Mouse (Mus musculus) mouse trophoblast stem cell (cell line): Measurements from ENCODE around the gene Smco3.
"Not testable (repeated sequence)": the region's sequence is repeated elsewhere in the genome, so short reads cannot be mapped to it uniquely, and the experiment has no call there.

Experiments
- in situ Hi-C, 2 experiments: fragments of 300-500 bp; cut with MseI, MboI; formaldehyde crosslinking; loops; 2 replicates in 1 of 2; 3 replicates in 1 of 2; pipeline ENCODE4 v1.15.1; 2025

Gene Smco3

GRCm38 (mm10) chr6:136805409-136805775, 29.9 kb downstream of the Smco3 start:
- in situ Hi-C loops = no loop called here

DNA sequence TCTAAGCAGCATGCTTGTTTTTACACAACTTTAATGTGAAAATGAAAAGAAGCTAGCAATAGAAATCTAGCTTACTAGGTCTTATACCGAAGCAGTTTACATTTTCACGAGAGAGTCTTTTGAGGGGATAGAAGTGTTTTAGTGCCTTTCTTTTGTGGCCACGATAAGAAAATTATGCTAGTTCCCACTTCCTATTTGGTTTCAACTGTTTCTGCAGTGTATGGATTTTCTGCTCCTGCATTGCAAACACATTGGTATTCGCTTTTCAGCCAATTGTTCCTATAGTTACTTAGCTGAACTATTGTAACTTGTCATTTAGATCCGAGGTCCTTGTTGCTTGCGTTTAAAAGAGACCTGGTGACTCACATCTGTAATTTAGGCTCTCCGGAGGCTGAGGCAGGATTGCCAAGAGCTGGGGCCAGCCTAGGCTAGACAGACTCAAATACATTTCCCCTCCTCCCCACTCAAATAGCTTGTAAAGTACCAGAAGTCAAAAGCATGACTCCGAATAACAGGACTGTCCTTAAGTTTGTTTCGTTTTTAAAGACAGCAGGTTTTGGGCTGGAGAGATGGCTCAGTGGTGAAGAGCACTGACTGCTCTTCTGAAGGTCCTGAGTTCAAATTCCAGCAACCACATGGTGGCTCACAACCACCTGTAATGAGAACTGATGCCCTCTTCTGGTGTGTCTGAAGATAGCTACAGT, 30.4 kb downstream of the Smco3 start:
- in situ Hi-C loops = no loop called here

DNA sequence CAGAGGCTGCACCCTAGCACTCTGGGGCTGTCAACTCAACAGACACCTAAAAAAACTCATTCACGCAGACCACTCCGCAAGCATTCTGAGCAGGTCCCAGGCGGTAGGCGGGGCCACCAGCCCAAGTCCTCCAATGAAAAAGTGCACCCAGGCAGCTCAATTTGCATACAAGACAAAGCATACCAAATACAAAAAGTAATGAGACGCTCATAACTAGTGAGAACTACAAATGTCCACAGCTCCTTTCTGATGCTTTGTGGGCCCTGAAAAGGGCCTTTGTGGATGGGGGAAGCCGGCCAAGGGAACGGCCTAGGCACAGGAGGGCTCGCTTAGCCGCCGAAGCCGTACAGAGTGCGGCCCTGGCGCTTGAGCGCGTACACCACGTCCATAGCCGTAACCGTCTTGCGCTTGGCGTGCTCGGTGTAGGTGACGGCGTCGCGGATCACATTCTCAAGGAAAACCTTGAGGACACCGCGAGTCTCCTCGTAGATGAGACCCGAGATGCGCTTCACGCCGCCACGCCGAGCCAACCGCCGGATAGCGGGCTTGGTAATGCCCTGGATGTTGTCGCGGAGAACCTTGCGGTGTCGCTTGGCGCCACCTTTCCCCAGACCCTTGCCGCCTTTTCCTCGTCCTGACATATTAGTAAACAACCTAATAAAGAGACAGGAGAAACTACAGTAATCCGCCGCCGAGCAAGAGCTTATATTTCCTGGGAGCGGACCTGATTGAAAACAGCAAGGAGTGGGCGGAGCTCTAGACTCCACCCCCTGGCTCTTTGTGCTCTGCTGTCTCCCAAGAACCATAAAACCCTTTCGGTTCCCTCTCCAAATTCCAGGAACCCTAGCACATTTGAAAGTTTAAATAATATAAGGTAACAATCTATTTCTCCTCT, 31.3 kb downstream of the Smco3 start, which contains the start of gene Hist4h4:
Gene Hist4h4 (minus strand): TSS at position 677 of the 895 bp plus-strand sequence.
- in situ Hi-C loops = no loop called here

GRCm38 (mm10) chr6:136803093-136803738, 32.0 kb downstream of the Smco3 start:
- in situ Hi-C loops = no loop called here

GRCm38 (mm10) chr6:136801274-136801673, 34.0 kb downstream of the Smco3 start:
- in situ Hi-C loops = no loop called here

DNA sequence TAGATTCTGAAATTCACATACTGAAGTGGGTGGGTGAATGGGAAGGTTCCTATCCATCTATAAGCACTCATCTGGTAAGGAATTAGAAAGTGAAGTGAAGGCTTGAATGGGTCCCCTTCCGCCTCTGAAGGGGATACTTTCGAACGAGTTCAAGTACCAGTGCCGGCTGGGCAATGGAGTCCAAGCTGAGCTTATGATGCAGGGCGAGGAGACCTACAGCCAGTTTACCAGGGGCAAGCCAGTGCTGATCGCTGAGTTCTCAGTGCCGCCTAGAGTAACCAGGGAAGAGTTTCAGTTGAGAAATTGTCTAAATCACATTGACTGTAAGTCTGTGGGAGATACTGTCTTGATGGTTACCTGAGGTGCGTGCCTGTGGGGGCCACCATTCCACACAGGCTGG, 34.5 kb downstream of the Smco3 start:
- in situ Hi-C loops = no loop called here

- in situ Hi-C loops = not testable (repeated sequence)
Observed at GRCm38 (mm10) chr6:136797874-136798693, 37.2 kb downstream of the Smco3 start.

GRCm38 (mm10) chr6:136795850-136796249, 39.4 kb downstream of the Smco3 start:
- in situ Hi-C loops = no loop called here

DNA sequence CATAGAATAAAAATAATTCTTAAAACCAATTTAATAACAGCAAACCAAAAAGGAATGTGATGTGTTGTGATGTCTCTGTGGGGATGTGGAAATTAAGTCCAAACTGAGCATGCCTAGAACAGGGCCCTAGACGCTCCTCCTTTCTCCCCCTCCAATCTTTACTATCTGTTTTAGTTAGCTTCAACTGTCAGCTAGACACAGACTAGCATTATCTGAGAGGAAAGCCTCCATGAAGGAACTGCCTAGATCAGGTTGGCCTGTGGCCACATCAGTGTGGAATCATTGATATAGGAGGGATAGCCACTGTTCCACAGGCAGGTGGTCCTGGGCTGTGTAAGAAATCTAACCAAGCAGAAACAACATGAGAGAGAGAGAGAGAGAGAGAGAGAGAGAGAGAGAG, 40.1 kb downstream of the Smco3 start:
- in situ Hi-C loops = no loop called here

DNA sequence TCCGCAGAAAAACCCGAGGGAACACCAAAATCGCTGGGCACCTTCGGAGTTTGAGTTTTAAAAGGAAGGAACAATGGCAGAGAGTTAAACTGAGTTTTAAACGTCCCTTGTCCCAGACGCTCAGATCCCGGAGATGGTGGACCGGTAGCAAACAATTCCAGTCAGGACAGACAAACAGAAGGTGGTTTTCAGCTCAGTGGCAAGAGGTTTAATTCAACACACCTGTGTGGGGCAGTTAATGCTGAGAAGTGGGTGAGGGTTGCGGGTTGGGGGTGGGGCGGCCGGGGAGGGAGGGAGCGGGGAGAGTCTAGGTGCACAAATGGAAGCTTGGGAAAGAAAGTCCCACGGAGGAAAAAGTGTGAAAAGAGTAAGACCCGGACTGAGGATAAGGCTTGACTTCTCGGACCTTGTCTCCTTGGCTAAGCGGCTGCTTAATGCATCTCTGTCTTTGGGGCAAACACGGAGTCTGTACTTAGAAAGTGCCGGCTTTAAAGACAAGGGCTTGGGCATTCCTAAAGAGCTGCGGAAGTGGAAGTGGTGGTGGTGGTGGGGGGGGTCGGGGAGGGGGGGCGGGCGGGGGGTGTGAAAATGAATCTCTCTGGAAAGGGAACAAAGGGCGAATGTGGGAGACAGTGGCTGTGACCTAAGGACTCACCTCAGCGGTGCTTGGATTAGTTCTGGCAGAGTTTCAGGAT, 41.3 kb downstream of the Smco3 start:
- in situ Hi-C loops = no loop called here

- in situ Hi-C loops = no loop called here
Observed at GRCm38 (mm10) chr6:136792884-136793758, 42.1 kb downstream of the Smco3 start.

- in situ Hi-C loops = no loop called here
Observed at GRCm38 (mm10) chr6:136789391-136789971, 45.8 kb downstream of the Smco3 start.

DNA sequence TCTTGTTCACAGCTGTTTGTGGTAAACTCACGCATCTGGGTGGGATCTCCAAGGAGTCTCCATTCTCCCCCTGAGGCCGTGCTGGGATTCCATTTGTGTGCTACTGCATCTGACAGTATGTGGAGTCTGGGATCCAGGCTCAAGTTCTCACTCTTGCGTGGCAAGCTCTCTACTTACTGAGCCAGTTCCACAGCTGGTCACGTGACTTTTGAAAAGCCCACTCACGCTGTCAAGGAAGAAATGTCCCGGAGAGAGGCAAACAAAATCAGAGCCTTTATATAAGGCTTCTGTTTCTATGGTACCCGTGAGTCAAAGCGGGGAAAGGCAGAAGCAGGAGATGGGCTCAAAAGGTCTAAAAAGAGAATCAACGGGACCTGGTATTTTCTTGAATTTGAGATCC, 52.5 kb downstream of the Smco3 start:
- in situ Hi-C loops = no loop called here

DNA sequence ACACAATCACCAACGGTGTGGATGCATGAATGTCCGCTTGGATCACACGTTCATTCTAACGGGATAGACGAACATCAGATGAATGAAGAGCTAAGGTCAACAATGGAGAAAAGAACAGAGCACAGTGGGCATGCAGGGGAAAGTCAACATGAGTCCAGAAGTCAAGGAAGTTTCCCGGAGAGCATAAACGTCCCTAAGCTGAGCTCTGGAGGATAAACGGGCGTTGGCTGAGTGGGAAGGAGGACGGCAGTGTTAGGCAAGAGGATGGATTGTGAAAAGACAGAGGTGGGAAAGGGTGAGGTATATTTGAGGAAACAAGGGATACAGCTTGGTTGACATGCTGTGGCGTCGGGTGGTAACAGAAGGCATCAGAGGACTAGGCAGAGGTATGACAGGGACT, 53.1 kb downstream of the Smco3 start:
- in situ Hi-C loops = no loop called here

DNA sequence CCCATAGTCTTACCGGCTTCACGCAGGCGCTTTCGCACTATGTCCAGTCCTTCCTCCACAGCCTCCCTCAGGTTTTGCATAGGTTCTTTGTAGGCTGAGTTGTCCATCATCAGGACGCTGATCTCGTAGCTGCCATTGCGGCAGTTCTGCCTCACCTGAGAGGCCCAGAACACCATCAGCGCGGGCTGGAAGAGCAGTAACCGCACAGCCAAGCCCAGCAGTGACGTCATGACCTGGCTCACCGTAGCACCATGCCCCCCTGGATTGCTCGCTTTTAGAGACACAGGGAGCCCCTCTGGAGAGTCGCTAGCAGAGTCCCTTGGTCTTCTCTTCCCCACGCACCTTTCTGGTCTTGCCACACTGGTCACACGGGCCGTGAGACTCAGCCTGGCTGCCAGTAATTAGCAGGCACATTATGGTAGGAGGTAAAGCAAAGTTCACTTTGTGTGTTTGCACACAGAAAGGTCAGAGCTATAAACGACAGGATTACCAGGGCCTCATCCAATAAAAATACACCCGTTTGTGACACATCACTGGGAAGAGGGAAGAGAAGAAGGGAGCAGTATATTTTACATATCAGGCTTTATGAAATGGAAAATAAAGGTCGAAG, 53.8 kb downstream of the Smco3 start, which contains the start of gene Gucy2c:
Gene Gucy2c (minus strand): TSS at position 389 of the 610 bp plus-strand sequence.
- in situ Hi-C loops = no loop called here
